Mouse (Mus musculus): Measurements from ENCODE around the gene Gm13941. TPM values are rescaled to one million over a fixed set of nuclear protein-coding genes. Genes with fewer than 3 reads are reported as not detected.

The Gm13941 gene
- not detected in 2 replicates for polyA plus RNA-seq (2014; fragmentation: Nextera tagmentation; extraction: Ambion mirVana)

- no peak for DNase-seq
- no peaks in the 10 kb centered on the region for H3K4me1 ChIP-seq (ENCODE audit: control insufficient read depth, insufficient read depth, low read length)
- H3K4me2 ChIP-seq (ENCODE audit: low read length), result no peak within 1 kb of the TSS
- no peak within 1 kb of the TSS for H3K4me3 ChIP-seq (replicated peaks; ENCODE audit: low read depth, low read length)
- H3K27ac ChIP-seq (replicated peaks; ENCODE audit: low read depth, low read length), result no peak within 1 kb of the TSS
- H3K9me3 ChIP-seq (ENCODE audit: control insufficient read depth, low read length), result no peaks in the 10 kb centered on the region
- no peak for ATAC-seq (ENCODE audit: low FRiP score, low TSS enrichment)
- no peaks in the 10 kb centered on the region for H3K36me3 ChIP-seq (ENCODE audit: control insufficient read depth, insufficient read depth, low read length)
- H3K9ac ChIP-seq (replicated peaks; ENCODE audit: low read length), result no peak within 1 kb of the TSS
- H3K27me3 ChIP-seq (ENCODE audit: control insufficient read depth, insufficient read depth, low read length), result no peaks in the 10 kb centered on the region
Observed at GRCm38 (mm10) chr2:111105882-111106281, at the start of gene Gm13941. Gene Gm13941, minus strand, starts transcription at chr2:111105982.

GRCm38 (mm10) chr2:111152836-111153235, 47.1 kb upstream of the Gm13941 start, which contains the start of gene Gm15130:
Gene Gm15130, minus strand, starts transcription at chr2:111152936.
- Histone ChIP-seq H3K4me3 (replicated peaks; ENCODE audit: low read depth, low read length) (no peak within 1 kb of the TSS), H3K36me3 (ENCODE audit: control insufficient read depth, insufficient read depth, low read length) (no peaks in the 10 kb centered on the region), H3K4me2 (ENCODE audit: low read length) (no peak within 1 kb of the TSS), H3K27ac (replicated peaks; ENCODE audit: low read depth, low read length) (no peak within 1 kb of the TSS), H3K27me3 (ENCODE audit: control insufficient read depth, insufficient read depth, low read length) (no peaks in the 10 kb centered on the region), H3K9me3 (ENCODE audit: control insufficient read depth, low read length) (no peaks in the 10 kb centered on the region), H3K9ac (replicated peaks; ENCODE audit: low read length) (no peak within 1 kb of the TSS), H3K4me1 (ENCODE audit: control insufficient read depth, insufficient read depth, low read length) (no peaks in the 10 kb centered on the region)
- DNase-seq, result no peak
- 86% methylated on average over 2 of the region's 2 CpGs for WGBS
- no peak for ATAC-seq (ENCODE audit: low FRiP score, low TSS enrichment)

GRCm38 (mm10) chr2:111135739-111136138, 30.0 kb upstream of the Gm13941 start:
- H3K4me2 ChIP-seq (ENCODE audit: low read length), result no peak overlapping the region
- no peaks in the 10 kb centered on the region for H3K27me3 ChIP-seq (ENCODE audit: control insufficient read depth, insufficient read depth, low read length)
- no peak for ATAC-seq (ENCODE audit: low FRiP score, low TSS enrichment)
- WGBS, result 78% methylated on average over 5 of the region's 5 CpGs
- no peak overlapping the region for H3K4me3 ChIP-seq (replicated peaks; ENCODE audit: low read depth, low read length)
- no peaks in the 10 kb centered on the region for H3K4me1 ChIP-seq (ENCODE audit: control insufficient read depth, insufficient read depth, low read length)
- no peak for DNase-seq
- no peak overlapping the region for H3K27ac ChIP-seq (replicated peaks; ENCODE audit: low read depth, low read length)
- no peak overlapping the region for H3K9ac ChIP-seq (replicated peaks; ENCODE audit: low read length)
- H3K9me3 ChIP-seq (ENCODE audit: control insufficient read depth, low read length), result no peaks in the 10 kb centered on the region
- no peaks in the 10 kb centered on the region for H3K36me3 ChIP-seq (ENCODE audit: control insufficient read depth, insufficient read depth, low read length)

DNA sequence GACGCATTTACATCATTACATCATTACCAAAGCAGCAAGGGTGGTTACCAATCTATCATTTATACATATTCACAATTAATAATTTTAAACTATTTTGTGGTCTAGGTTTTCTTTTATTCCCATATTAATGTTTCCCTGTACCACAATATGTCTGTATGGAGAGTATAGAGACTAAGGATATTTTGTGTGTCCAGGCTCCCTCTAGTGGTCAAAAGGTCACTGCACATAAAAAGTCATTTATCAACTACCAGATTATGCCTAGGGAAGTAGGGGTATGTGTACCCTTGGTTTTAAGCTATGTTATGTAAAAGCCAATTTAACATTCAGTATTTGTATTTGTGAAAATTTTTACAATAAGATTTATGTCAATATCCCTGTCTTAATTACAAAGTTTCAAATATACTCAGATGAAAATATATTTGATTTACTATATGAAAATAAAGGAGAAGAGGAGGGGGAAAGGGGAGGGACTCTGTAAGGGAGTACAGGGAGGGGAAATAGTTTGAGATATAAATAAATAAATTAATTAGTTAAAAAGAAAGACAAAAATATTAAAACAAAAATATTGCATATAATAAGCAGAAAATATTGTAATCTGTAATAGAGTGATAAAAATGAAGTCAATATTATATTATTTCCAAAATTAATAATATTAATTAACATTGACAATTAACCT, 47.1 kb downstream of the Gm13941 start:
- H3K27me3 ChIP-seq (ENCODE audit: control insufficient read depth, insufficient read depth, low read length), result no peaks in the 10 kb centered on the region
- no peak overlapping the region for H3K4me3 ChIP-seq (replicated peaks; ENCODE audit: low read depth, low read length)
- H3K36me3 ChIP-seq (ENCODE audit: control insufficient read depth, insufficient read depth, low read length), result no peaks in the 10 kb centered on the region
- no peaks in the 10 kb centered on the region for H3K9me3 ChIP-seq (ENCODE audit: control insufficient read depth, low read length)
- H3K4me2 ChIP-seq (ENCODE audit: low read length), result no peak overlapping the region
- no peak overlapping the region for H3K9ac ChIP-seq (replicated peaks; ENCODE audit: low read length)
- no peaks in the 10 kb centered on the region for H3K4me1 ChIP-seq (ENCODE audit: control insufficient read depth, insufficient read depth, low read length)
- DNase-seq (peak; percentile 86), ATAC-seq (ENCODE audit: low FRiP score, low TSS enrichment) (peak; percentile 92)
- no peak overlapping the region for H3K27ac ChIP-seq (replicated peaks; ENCODE audit: low read depth, low read length)
- 100% methylated on average over 1 of the region's 1 CpGs for WGBS

Other genes with a start within 250 kb of the Gm13941 start
- gene Ano3, start 155.1 kb downstream of the Gm13941 start, polyA plus RNA-seq (2014; fragmentation: Nextera tagmentation; extraction: Ambion mirVana), result 0.59 and 0.72 TPM in 2 replicates
- not detected in 2 replicates for gene Gm15130, start 47.0 kb upstream of the Gm13941 start, polyA plus RNA-seq (2014; fragmentation: Nextera tagmentation; extraction: Ambion mirVana)
- gene 4930430A15Rik, start 123.6 kb upstream of the Gm13941 start, polyA plus RNA-seq (2014; fragmentation: Nextera tagmentation; extraction: Ambion mirVana), result not detected in 2 replicates
- gene Olfr1275, start 129.3 kb upstream of the Gm13941 start, polyA plus RNA-seq (2014; fragmentation: Nextera tagmentation; extraction: Ambion mirVana), result not detected in 2 replicates
- gene Olfr1276, start 148.5 kb upstream of the Gm13941 start, polyA plus RNA-seq (2014; fragmentation: Nextera tagmentation; extraction: Ambion mirVana), result not detected in 2 replicates
- gene Olfr1277, start 168.1 kb upstream of the Gm13941 start, polyA plus RNA-seq (2014; fragmentation: Nextera tagmentation; extraction: Ambion mirVana), result not detected in 2 replicates
- not detected in 2 replicates for gene Olfr1278, start 184.2 kb upstream of the Gm13941 start, polyA plus RNA-seq (2014; fragmentation: Nextera tagmentation; extraction: Ambion mirVana)
- gene Olfr1279, start 194.7 kb upstream of the Gm13941 start, polyA plus RNA-seq (2014; fragmentation: Nextera tagmentation; extraction: Ambion mirVana), result not detected in 2 replicates
- gene Olfr1280, start 208.0 kb upstream of the Gm13941 start, polyA plus RNA-seq (2014; fragmentation: Nextera tagmentation; extraction: Ambion mirVana), result not detected in 2 replicates
- gene Olfr1281, start 220.5 kb upstream of the Gm13941 start, polyA plus RNA-seq (2014; fragmentation: Nextera tagmentation; extraction: Ambion mirVana), result not detected in 2 replicates
- gene Olfr1282, start 230.1 kb upstream of the Gm13941 start, polyA plus RNA-seq (2014; fragmentation: Nextera tagmentation; extraction: Ambion mirVana), result not detected in 2 replicates

Data from midbrain, embryonic 14.5 days (tissue).